ENCODE assay signal across 9 mouse cellular contexts in the genomic region with DNA sequence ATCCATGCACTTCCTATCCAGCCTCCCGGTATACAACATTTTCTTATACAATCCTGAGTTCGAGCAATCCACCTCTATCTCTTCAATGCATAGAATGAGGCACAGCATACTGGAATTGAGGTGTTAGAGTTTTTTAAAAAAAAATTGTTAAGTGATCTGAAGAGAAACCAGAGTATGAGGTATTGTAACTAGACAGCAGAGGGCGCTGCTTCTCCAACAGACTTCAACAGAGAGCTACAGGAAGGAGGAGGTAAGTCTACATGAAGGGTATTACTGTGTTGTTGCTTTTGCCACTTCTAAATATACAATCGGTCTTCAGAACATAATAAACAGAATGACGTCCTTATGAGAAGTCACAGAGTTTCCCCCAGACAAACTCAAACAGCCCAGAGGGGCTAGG.
DNase-seq lines count a peak whose midpoint lies in the region; ATAC-seq and TF ChIP-seq lines count a peak whose summit lies in the region.
"Had no signal": no experiment of that assay in that cellular context is flagged by ENCODE, and none has a peak within 500 bp of the region (broad histone marks: within the 10 kb centered on the region; RNA-seq: fewer than 3 reads in every experiment).

No protein-coding gene starts in this region.

- intact Hi-C loops in heart, postnatal 36 days (cut with DNase I), result no loop called here

- peaks cover 12% of the 10 kb centered on the region for H3K4me1 ChIP-seq in heart, postnatal 0 days (ENCODE audit: control insufficient read depth, insufficient read depth)
- H3K4me1 ChIP-seq in neural tube, embryonic 15.5 days, result peaks cover 50% of the 10 kb centered on the region

- peak; percentile 45 for TF ChIP-seq CTCF in heart, postnatal 0 days (IDR thresholded peaks at IDR 0.05; ENCODE audit: low read depth)

- H3K27ac ChIP-seq in heart, postnatal 0 days (ENCODE audit: low read depth), result no peak overlapping the region
- H3K27ac ChIP-seq in neural tube, embryonic 15.5 days (replicated peaks), result no peak overlapping the region

- no peak for DNase-seq in heart, postnatal 0 days (ENCODE audit: low spot score)
- DNase-seq in heart, adult 11 months, result no peak
- DNase-seq in neural tube, embryonic 10.5 days (ENCODE audit: extremely low spot score, low spot score), result no peak
- DNase-seq in fibroblast of lung, adult 2 months (ENCODE audit: low read depth), result peak; percentile 17
- DNase-seq in splenic B cell, adult 2 months (ENCODE audit: low read depth, low spot score), result peak; percentile 32
- no peak for DNase-seq in spleen, adult 18-20 months
- no peak for DNase-seq in heart, postnatal 36 days

- H3K4me2 ChIP-seq in heart, postnatal 0 days (ENCODE audit: low read depth, low read length), result no peak overlapping the region
- no peak overlapping the region for H3K4me2 ChIP-seq in neural tube, embryonic 15.5 days
- H3K4me2 ChIP-seq: midbrain, embryonic 12.5 days had no signal

- H3K9ac ChIP-seq in heart, postnatal 0 days (replicated peaks; ENCODE audit: low read depth, low read length), result no peak overlapping the region
- H3K9ac ChIP-seq in neural tube, embryonic 15.5 days (replicated peaks), result no peak overlapping the region
- H3K9ac ChIP-seq: midbrain, embryonic 12.5 days had no signal

- no peaks in the 10 kb centered on the region for H3K9me3 ChIP-seq in heart, postnatal 0 days (replicated peaks; ENCODE audit: control insufficient read depth, low read length)
- no peaks in the 10 kb centered on the region for H3K9me3 ChIP-seq in neural tube, embryonic 15.5 days (replicated peaks)
- H3K9me3 ChIP-seq: midbrain, embryonic 12.5 days had no signal

- H3K27me3 ChIP-seq in heart, postnatal 0 days (ENCODE audit: control insufficient read depth, insufficient read depth, low read length), result no peaks in the 10 kb centered on the region
- no peaks in the 10 kb centered on the region for H3K27me3 ChIP-seq in neural tube, embryonic 15.5 days (replicated peaks)
- H3K27me3 ChIP-seq in splenic B cell, adult 2 months (ENCODE audit: control insufficient read depth, insufficient read depth, low read length, poor library complexity, severe bottlenecking), result no peaks in the 10 kb centered on the region
- H3K27me3 ChIP-seq: midbrain, embryonic 12.5 days had no signal

- no peaks in the 10 kb centered on the region for H3K36me3 ChIP-seq in heart, postnatal 0 days (replicated peaks; ENCODE audit: control insufficient read depth, insufficient read depth, low read length)
- 0 out of 2 replicates have a peak, but pooled peaks cover 5% of the 10 kb centered on the region for H3K36me3 ChIP-seq in neural tube, embryonic 15.5 days
- H3K36me3 ChIP-seq in splenic B cell, adult 2 months (ENCODE audit: control insufficient read depth, insufficient read depth, low read length, poor library complexity, severe bottlenecking), result no peaks in the 10 kb centered on the region

- ATAC-seq in heart, postnatal 0 days (ENCODE audit: insufficient read depth, low read depth), result no peak
- peak; percentile 32; the same call in 1 of the 2 replicates for ATAC-seq in neural tube, embryonic 15.5 days (ENCODE audit: low FRiP score)

- H3K4me3 ChIP-seq in heart, postnatal 0 days (ENCODE audit: low read depth, low read length), result no peak overlapping the region
- H3K4me3 ChIP-seq in neural tube, embryonic 15.5 days (replicated peaks), result no peak overlapping the region
- H3K4me3 ChIP-seq: midbrain, embryonic 12.5 days had no signal

- no peak for TF ChIP-seq EP300 in heart, postnatal 0 days (IDR thresholded peaks at IDR 0.05; ENCODE audit: low read depth)

- WGBS in heart, postnatal 0 days, result 67% methylated on average over 5 of the region's 5 CpGs
- WGBS in neural tube, embryonic 15.5 days, result 61% methylated on average over 5 of the region's 5 CpGs

Comparison
In these comparisons a context has a peak if more than half of its experiments do, and no peak if none do; other contexts are left out.
1. DNase-seq: peak in fibroblast of lung, adult 2 months (single experiment) and splenic B cell, adult 2 months (single experiment); none in heart, postnatal 0 days (single experiment), heart, adult 11 months (single experiment), neural tube, embryonic 10.5 days (single experiment), spleen, adult 18-20 months (0 of 2) and heart, postnatal 36 days (0 of 2).